Mouse (Mus musculus) liver, postnatal 0 days (tissue): ENCODE results near the gene Gm10447.

Experiments used
- CTCF ChIP-seq: sonication (generic); IDR thresholded peaks from 2 replicates; pipeline ENCODE4 v1.5.1; 2016; ENCODE audit warnings: antibody characterized with exemption, low read depth
- EP300 ChIP-seq: IDR thresholded peaks from 2 replicates; pipeline ENCODE4 v1.6.1; 2016; ENCODE audit warnings: antibody characterized with exemption, low read depth, mild to moderate bottlenecking

GRCm38 (mm10) chr11:53452396-53452795 lies 4.5 kb downstream of the Gm10447 start:
- TF ChIP-seq EP300 (no peak), CTCF (no peak)
